Mouse (Mus musculus) neural tube, embryonic 15.5 days (tissue): Measurements from ENCODE around the gene 9330159F19Rik. TPM values are rescaled to one million over a fixed set of nuclear protein-coding genes. Genes with fewer than 3 reads are reported as not detected.

Experiments used
- ATAC-seq: fragments of 200-750 bp; cut with Nextera tagmentation; 2 replicates; pipeline ENCODE4 v1.8.0; 2017; ENCODE audit warnings: mild to moderate bottlenecking, moderate TSS enrichment, moderate library complexity; ENCODE audit not compliant: low FRiP score
- H3K27ac ChIP-seq: fragments of 300-500 bp; sonication (generic); replicated peaks from 2 replicates; pipeline ENCODE4 v1.5.1; 2015; ENCODE audit warnings: mild to moderate bottlenecking, inconsistent platforms
- H3K27me3 ChIP-seq: fragments of 300-500 bp; sonication (generic); replicated peaks from 2 replicates; pipeline ENCODE4 v1.6.1; 2015; ENCODE audit warnings: inconsistent platforms
- H3K36me3 ChIP-seq: fragments of 300-500 bp; sonication (generic); 2 replicates; pipeline ENCODE4 v1.6.1; 2015; ENCODE audit warnings: inconsistent platforms
- H3K4me1 ChIP-seq: fragments of 300-500 bp; sonication (generic); 2 replicates; pipeline ENCODE4 v1.6.1; 2015; ENCODE audit warnings: inconsistent platforms
- H3K4me2 ChIP-seq: fragments of 300-500 bp; sonication (generic); 2 replicates; pipeline ENCODE4 v1.6.1; 2015; ENCODE audit warnings: inconsistent platforms, mild to moderate bottlenecking, moderate library complexity
- H3K4me3 ChIP-seq: fragments of 300-500 bp; sonication (generic); replicated peaks from 2 replicates; pipeline ENCODE4 v1.5.1; 2015; ENCODE audit warnings: mild to moderate bottlenecking, inconsistent platforms
- H3K9ac ChIP-seq: fragments of 300-500 bp; sonication (generic); replicated peaks from 2 replicates; pipeline ENCODE4 v1.6.1; 2015; ENCODE audit warnings: mild to moderate bottlenecking, inconsistent platforms
- H3K9me3 ChIP-seq: fragments of 300-500 bp; sonication (generic); replicated peaks from 2 replicates; pipeline ENCODE4 v1.6.1; 2016; ENCODE audit warnings: inconsistent platforms
- WGBS: fragments of 180-500 bp; shearing (Covaris S2); methylation state at CpG from one replicate; pipeline ENCODE4 v1.1.7; 2015; ENCODE audit warnings: mixed read lengths; 5-methylcytosine and 5-hydroxymethylcytosine counted together
- polyA plus RNA-seq: library from polyadenylated mRNA; unstranded; fragments of >200 nt; fragmentation: Nextera tagmentation; extraction: Ambion mirVana; gene quantifications from 2 replicates; pipeline ENCODE4 v1.2.1, GENCODE M21; 2015

Gene 9330159F19Rik
- polyA plus RNA-seq, 1 experiment from 2014 or later: 26.9 TPM

DNA sequence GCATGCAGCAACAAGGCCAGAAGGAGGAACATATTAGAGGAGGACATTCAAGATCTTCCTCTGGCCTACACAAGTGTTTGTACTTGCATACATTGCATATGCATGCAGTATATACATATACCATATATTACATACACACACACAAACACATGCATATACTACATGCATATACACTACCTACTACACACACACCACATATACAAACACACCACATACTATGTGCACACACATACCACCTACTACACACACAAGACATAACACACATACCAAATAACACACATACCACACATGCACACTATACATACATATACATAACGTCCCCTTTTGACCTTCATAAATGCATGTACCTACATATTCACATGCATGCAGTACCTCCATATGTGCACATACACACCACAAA is 10.8 kb upstream of the 9330159F19Rik start:
- no peak for ATAC-seq
- H3K27me3 ChIP-seq: no peaks in the 10 kb centered on the region

GRCm38 (mm10) chr10:29206730-29207129 is 4.7 kb upstream of the 9330159F19Rik start:
- ATAC-seq: peak; percentile 56; the same call in 1 of the 2 replicates
- Histone ChIP-seq H3K9ac (no peak overlapping the region), H3K4me2 (no peak overlapping the region), H3K4me3 (no peak overlapping the region), H3K36me3 (peaks cover 12% of the 10 kb centered on the region; the same call in 1 of the 2 replicates), H3K9me3 (no peaks in the 10 kb centered on the region), H3K27me3 (no peaks in the 10 kb centered on the region), H3K4me1 (no peaks in the 10 kb centered on the region), H3K27ac (no peak overlapping the region)

More for the DNA sequence above, 10.8 kb upstream of the 9330159F19Rik start:
- Histone ChIP-seq H3K4me1 (no peaks in the 10 kb centered on the region), H3K27ac (no peak overlapping the region), H3K9ac (no peak overlapping the region), H3K4me2 (no peak overlapping the region), H3K36me3 (peaks cover 51% of the 10 kb centered on the region), H3K4me3 (no peak overlapping the region), H3K9me3 (no peaks in the 10 kb centered on the region)
- 89% methylated on average over 1 of the region's 1 CpGs for WGBS

DNA sequence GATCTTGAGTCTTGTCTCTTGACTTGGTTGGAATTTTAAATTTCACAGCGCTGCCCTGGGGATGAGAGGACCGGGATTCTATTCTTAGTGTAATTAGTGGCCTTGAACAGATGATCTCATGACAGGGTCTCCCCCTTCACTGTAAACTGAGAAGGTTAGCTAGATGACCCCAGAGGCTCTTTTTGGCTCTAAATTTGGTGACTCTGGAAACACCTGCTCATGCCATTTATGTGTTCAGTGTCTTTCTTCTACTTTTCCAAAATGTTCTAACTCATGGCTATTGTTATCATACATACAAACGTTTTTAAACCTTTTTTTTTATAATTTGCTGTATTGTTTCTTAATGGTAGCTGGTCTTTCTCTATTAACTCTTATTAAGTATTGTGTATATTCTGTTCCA is 2.7 kb upstream of the 9330159F19Rik start:
- H3K27ac ChIP-seq: no peak overlapping the region
- 46% methylated on average over 3 of the region's 3 CpGs for WGBS
- H3K9ac ChIP-seq: no peak overlapping the region
- no peaks in the 10 kb centered on the region for H3K27me3 ChIP-seq
- H3K4me1 ChIP-seq: no peaks in the 10 kb centered on the region
- H3K4me2 ChIP-seq: no peak overlapping the region
- no peak for ATAC-seq
- H3K4me3 ChIP-seq: no peak overlapping the region
- H3K36me3 ChIP-seq: peaks cover 5% of the 10 kb centered on the region; the same call in 1 of the 2 replicates
- H3K9me3 ChIP-seq: no peaks in the 10 kb centered on the region

- Histone ChIP-seq H3K4me2 (no peak overlapping the region), H3K27ac (no peak overlapping the region; the same call in 1 of the 2 replicates), H3K4me3 (no peak overlapping the region), H3K9ac (no peak overlapping the region), H3K27me3 (no peaks in the 10 kb centered on the region), H3K36me3 (no peaks in the 10 kb centered on the region), H3K9me3 (no peaks in the 10 kb centered on the region), H3K4me1 (0 out of 2 replicates have a peak, but pooled peaks cover 7% of the 10 kb centered on the region)
- no peak for ATAC-seq
- 42% methylated on average over 3 of the region's 3 CpGs for WGBS
Observed at GRCm38 (mm10) chr10:29213534-29214100, 2.2 kb downstream of the 9330159F19Rik start.

- Histone ChIP-seq H3K27me3 (no peaks in the 10 kb centered on the region), H3K9me3 (no peaks in the 10 kb centered on the region), H3K4me3 (no peak overlapping the region), H3K36me3 (peaks cover 3% of the 10 kb centered on the region), H3K4me1 (0 out of 2 replicates have a peak, but pooled peaks cover 7% of the 10 kb centered on the region), H3K9ac (no peak overlapping the region), H3K27ac (no peak overlapping the region), H3K4me2 (no peak overlapping the region)
- 97% methylated on average over 1 of the region's 1 CpGs for WGBS
- ATAC-seq: 0 out of 2 replicates have a peak, but pooled peaks have one; percentile 12
Observed at GRCm38 (mm10) chr10:29216957-29217356, 5.6 kb downstream of the 9330159F19Rik start.

DNA sequence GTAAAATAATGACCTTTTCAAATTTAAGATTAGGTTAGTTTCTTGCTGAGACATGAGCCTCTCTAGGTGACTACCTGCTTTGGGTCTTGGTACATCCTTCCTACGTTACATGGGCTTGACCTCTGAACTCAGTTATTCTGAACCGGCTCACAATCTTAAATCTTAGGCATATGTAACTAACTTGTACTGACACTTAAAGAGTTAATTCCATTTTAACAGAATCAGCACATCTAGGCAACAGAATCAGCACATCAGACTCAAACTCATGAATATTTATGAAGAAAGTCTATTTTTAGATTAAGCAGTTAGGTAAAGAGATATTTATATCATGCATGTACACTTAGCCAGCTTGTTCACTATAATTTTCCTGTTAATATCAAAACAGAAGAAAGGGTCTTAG is 6.0 kb downstream of the 9330159F19Rik start:
- H3K27me3 ChIP-seq: no peaks in the 10 kb centered on the region
- no peak for ATAC-seq
- 73% methylated on average over 2 of the region's 2 CpGs for whole genome bisulfite sequencing
- peaks cover 5% of the 10 kb centered on the region for H3K36me3 ChIP-seq
- H3K9me3 ChIP-seq: no peaks in the 10 kb centered on the region
- no peak overlapping the region for H3K4me3 ChIP-seq
- H3K4me1 ChIP-seq: 0 out of 2 replicates have a peak, but pooled peaks cover 7% of the 10 kb centered on the region
- no peak overlapping the region for H3K4me2 ChIP-seq
- H3K27ac ChIP-seq: no peak overlapping the region
- no peak overlapping the region for H3K9ac ChIP-seq

DNA sequence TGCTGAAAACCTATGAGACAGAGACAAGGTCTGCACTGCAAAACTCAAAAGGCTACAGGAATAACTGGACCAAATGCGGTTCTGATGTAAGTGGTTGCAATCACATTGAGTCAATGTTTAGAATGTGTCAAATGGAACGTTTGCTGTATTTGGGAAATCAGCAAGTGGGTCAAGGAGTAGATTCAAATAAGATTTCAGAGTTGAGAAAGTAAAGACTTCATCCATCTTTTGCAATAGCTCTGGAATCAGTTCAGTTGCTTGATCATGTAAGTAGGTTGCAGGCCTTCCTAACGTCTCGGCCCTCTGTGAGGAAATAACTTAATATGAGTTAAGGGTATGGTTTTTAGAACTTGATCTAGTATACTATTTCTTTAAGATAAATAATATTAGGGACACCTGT is 13.9 kb downstream of the 9330159F19Rik start:
- no peak overlapping the region for H3K27ac ChIP-seq
- ATAC-seq: no peak
- no peaks in the 10 kb centered on the region for H3K9me3 ChIP-seq
- H3K4me3 ChIP-seq: no peak overlapping the region
- H3K4me1 ChIP-seq: no peaks in the 10 kb centered on the region
- no peaks in the 10 kb centered on the region for H3K27me3 ChIP-seq
- H3K9ac ChIP-seq: no peak overlapping the region
- H3K36me3 ChIP-seq: peaks cover 32% of the 10 kb centered on the region
- WGBS: 96% methylated on average over 4 of the region's 4 CpGs
- H3K4me2 ChIP-seq: no peak overlapping the region

DNA sequence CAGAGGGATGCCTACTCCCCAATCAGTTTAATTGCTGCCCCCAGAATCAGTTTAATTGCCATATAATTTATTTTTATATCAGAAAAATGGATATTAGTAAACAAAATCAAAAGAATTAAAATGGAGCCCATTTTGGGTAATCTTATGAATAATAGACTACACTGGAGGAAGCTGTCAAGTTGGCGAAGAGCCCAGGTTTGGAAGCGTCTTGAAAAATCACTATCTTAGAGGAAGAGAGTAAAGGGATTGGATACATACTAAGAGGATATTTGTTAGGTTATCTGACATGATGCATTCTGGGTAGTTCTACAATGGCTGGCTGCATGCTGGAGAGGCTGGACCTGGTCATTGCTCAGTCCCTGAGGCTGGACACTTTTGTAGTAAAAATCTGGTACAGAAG is 19.8 kb downstream of the 9330159F19Rik start:
- H3K9ac ChIP-seq: no peak overlapping the region
- H3K36me3 ChIP-seq: peaks cover 15% of the 10 kb centered on the region
- WGBS: 81% methylated on average over 2 of the region's 2 CpGs
- H3K4me2 ChIP-seq: no peak overlapping the region
- no peak for ATAC-seq
- no peaks in the 10 kb centered on the region for H3K4me1 ChIP-seq
- no peaks in the 10 kb centered on the region for H3K27me3 ChIP-seq
- H3K27ac ChIP-seq: no peak overlapping the region
- no peak overlapping the region for H3K4me3 ChIP-seq
- no peaks in the 10 kb centered on the region for H3K9me3 ChIP-seq

Other genes with a start within 250 kb of the 9330159F19Rik start
- not detected in 2 replicates for gene 2310057J18Rik, start 225.3 kb upstream of the 9330159F19Rik start, polyA plus RNA-seq
- 107 and 125 TPM in 2 replicates for gene Soga3, start 67.8 kb upstream of the 9330159F19Rik start, polyA plus RNA-seq
- gene Gm49353, start 12.7 kb upstream of the 9330159F19Rik start, polyA plus RNA-seq: 6.1 and 8.5 TPM in 2 replicates
- gene Echdc1, start 101.6 kb downstream of the 9330159F19Rik start, polyA plus RNA-seq: 30.7 and 35.7 TPM in 2 replicates
- gene Rnf146, start 150.8 kb downstream of the 9330159F19Rik start, polyA plus RNA-seq: 81.8 and 82.6 TPM in 2 replicates